8 mouse cellular contexts compared by ENCODE assay signal in genomic region chr5:136961983-136962461, GRCm38 (mm10). TPM values are rescaled to one million over a fixed set of nuclear protein-coding genes. Genes with fewer than 3 reads are reported as not detected.
DNase-seq lines count a peak whose midpoint lies in the region; ATAC-seq and TF ChIP-seq lines count a peak whose summit lies in the region.

No protein-coding gene starts in this region.

- peak overlapping the region; percentile 23 for H3ac ChIP-seq in myocyte (ENCODE audit: control insufficient read depth, insufficient read length)

- under 1% methylated on average over 20 of the region's 20 CpGs for WGBS in heart, embryonic 11.5 days (ENCODE audit: insufficient replicate concordance)
- WGBS in kidney, embryonic 16.5 days = 0% methylated on average over 20 of the region's 20 CpGs
- WGBS in liver, adult 2 months = under 1% methylated on average over 20 of the region's 20 CpGs

- H3K79me2 ChIP-seq in liver, adult 2 months (ENCODE audit: control insufficient read depth, insufficient read depth, low read length) = peaks cover 4% of the 10 kb centered on the region; the same call in 1 of the 2 replicates
- H3K79me2 ChIP-seq in myocyte (ENCODE audit: control insufficient read depth, insufficient read depth) = no peaks in the 10 kb centered on the region

- peaks cover 21% of the 10 kb centered on the region for H3K4me1 ChIP-seq in heart, embryonic 11.5 days (ENCODE audit: control insufficient read depth, insufficient read depth, low read length)
- peaks cover 39% of the 10 kb centered on the region for H3K4me1 ChIP-seq in kidney, embryonic 16.5 days (ENCODE audit: insufficient read depth, low read length)
- peaks cover 19% of the 10 kb centered on the region for H3K4me1 ChIP-seq in liver, adult 2 months (ENCODE audit: control insufficient read depth, insufficient read depth, low read length)

- peak; percentile 85 for ATAC-seq in erythroblast, adult 5-6 weeks (replicated peaks; ENCODE audit: low FRiP score, poor library complexity, severe bottlenecking)
- ATAC-seq in heart, embryonic 11.5 days (replicated peaks; ENCODE audit: insufficient number of reproducible peaks, low FRiP score, low TSS enrichment) = peak; percentile 87
- peak; percentile 80 for ATAC-seq in kidney, embryonic 16.5 days (ENCODE audit: low FRiP score, low TSS enrichment)

- H3K9ac ChIP-seq in heart, embryonic 11.5 days (ENCODE audit: low read depth, low read length) = peak overlapping the region; percentile 74
- H3K9ac ChIP-seq in kidney, embryonic 16.5 days (replicated peaks; ENCODE audit: low read length) = peak overlapping the region; percentile 93
- peak overlapping the region; percentile 76 for H3K9ac ChIP-seq in liver, adult 2 months (ENCODE audit: low read depth, low read length)

- peaks cover 11% of the 10 kb centered on the region for H3K36me3 ChIP-seq in heart, embryonic 11.5 days (ENCODE audit: control insufficient read depth, insufficient read depth, low read length)
- H3K36me3 ChIP-seq in kidney, embryonic 16.5 days (ENCODE audit: insufficient read depth, low read length) = peaks cover 19% of the 10 kb centered on the region
- peaks cover 2% of the 10 kb centered on the region; the same call in 1 of the 2 replicates for H3K36me3 ChIP-seq in liver, adult 2 months (ENCODE audit: control insufficient read depth, insufficient read depth, low read length)
- H3K36me3 ChIP-seq in myocyte (ENCODE audit: control insufficient read depth, insufficient read depth) = no peaks in the 10 kb centered on the region
- H3K36me3 ChIP-seq in splenic B cell, adult 2 months (ENCODE audit: control insufficient read depth, insufficient read depth, low read length, poor library complexity, severe bottlenecking) = peaks cover 19% of the 10 kb centered on the region

- no peaks in the 10 kb centered on the region for H3K27me3 ChIP-seq in heart, embryonic 11.5 days (ENCODE audit: control insufficient read depth, insufficient read depth, low read length)
- H3K27me3 ChIP-seq in kidney, embryonic 16.5 days (ENCODE audit: insufficient read depth, low read length) = no peaks in the 10 kb centered on the region
- no peaks in the 10 kb centered on the region for H3K27me3 ChIP-seq in liver, adult 2 months (ENCODE audit: control insufficient read depth, insufficient read depth, low read length)
- no peaks in the 10 kb centered on the region for H3K27me3 ChIP-seq in myocyte (ENCODE audit: control insufficient read depth, insufficient read depth, insufficient read length)
- H3K27me3 ChIP-seq in splenic B cell, adult 2 months (ENCODE audit: control insufficient read depth, insufficient read depth, low read length, poor library complexity, severe bottlenecking) = no peaks in the 10 kb centered on the region

- no peak; the same call in 1 of the 2 replicates for TF ChIP-seq CTCF in liver, adult 2 months (IDR thresholded peaks at IDR 0.05; ENCODE audit: low read depth, low read length)

- peak overlapping the region; percentile 71 for H3K4me3 ChIP-seq in heart, embryonic 11.5 days (ENCODE audit: low read depth, low read length)
- peak overlapping the region; percentile 83 for H3K4me3 ChIP-seq in kidney, embryonic 16.5 days (ENCODE audit: low read length)
- H3K4me3 ChIP-seq in liver, adult 2 months (ENCODE audit: insufficient read depth, low read depth, low read length) = peak overlapping the region; percentile 66
- H3K4me3 ChIP-seq in myocyte = peak overlapping the region; percentile 62

- no peaks in the 10 kb centered on the region for H3K9me3 ChIP-seq in heart, embryonic 11.5 days (replicated peaks; ENCODE audit: control insufficient read depth, low read length)
- no peaks in the 10 kb centered on the region for H3K9me3 ChIP-seq in kidney, embryonic 16.5 days (ENCODE audit: low read length)

- peak; percentile 72; the same call in 1 of the 2 replicates for TF ChIP-seq POLR2A in liver, adult 2 months (IDR thresholded peaks at IDR 0.05; ENCODE audit: extremely low read depth, insufficient read depth, low read length)
- peak; percentile 75 for TF ChIP-seq POLR2A in myocyte (IDR thresholded peaks at IDR 0.05; ENCODE audit: insufficient read length, low read depth)

- peak; percentile 90 to 93 for DNase-seq in B cell, adult 2 months
- DNase-seq in brain, adult 2 months (ENCODE audit: low read depth, low spot score) = peak; percentile 98
- DNase-seq in liver, adult 2 months (ENCODE audit: extremely low read depth, low read depth, low spot score) = peak; percentile 91
- peak; percentile 86 for DNase-seq in splenic B cell, adult 2 months (ENCODE audit: low read depth, low spot score)

- H3K27ac ChIP-seq in heart, embryonic 11.5 days (ENCODE audit: low read depth, low read length) = peak overlapping the region; percentile 78
- H3K27ac ChIP-seq in kidney, embryonic 16.5 days (ENCODE audit: low read length) = peak overlapping the region; percentile 94
- H3K27ac ChIP-seq in liver, adult 2 months (replicated peaks; ENCODE audit: insufficient read depth, low read depth, low read length) = peak overlapping the region; percentile 82

- peak overlapping the region; percentile 82 for H3K4me2 ChIP-seq in heart, embryonic 11.5 days
- peak overlapping the region; percentile 86 for H3K4me2 ChIP-seq in kidney, embryonic 16.5 days (replicated peaks; ENCODE audit: low read depth, low read length)
- peak overlapping the region; percentile 90 for H3K4me2 ChIP-seq in myocyte (ENCODE audit: low read depth)

TF ChIP-seq in myocyte, 11 proteins besides CTCF, POLR2A, EP300 and RAD21:
- TF ChIP-seq CEBPB (IDR thresholded peaks at IDR 0.05; ENCODE audit: insufficient read depth, poor library complexity, severe bottlenecking) (no peak), POLR2AphosphoS2 (IDR thresholded peaks at IDR 0.05; ENCODE audit: insufficient read length, low read depth) (peak; percentile 90)

RNA-seq across cellular contexts. Expression of gene Cldn15, which starts 4.4 kb away (rescaled TPM):
- total RNA-seq in erythroblast, adult 5-6 weeks (2015; ENCODE audit: low replicate concordance) = 5.8 and 14.0 TPM in 2 replicates
- 11.0 and 19.1 TPM in 2 replicates for total RNA-seq in erythroblast, adult 5-6 weeks (2017; ENCODE audit: low replicate concordance)
- 1.3 and 1.9 TPM in 2 replicates for polyA plus RNA-seq in heart, embryonic 11.5 days (2014; fragmentation: Nextera tagmentation; extraction: Ambion mirVana)
- 4.0 and 4.9 TPM in 2 replicates for polyA plus RNA-seq in kidney, embryonic 16.5 days (2015; fragmentation: Nextera tagmentation; extraction: Ambion mirVana)
- total RNA-seq in liver, adult 2 months (2014; rRNA removed) = 0.40 and 0.46 TPM in 2 replicates
- polyA plus RNA-seq in liver, adult 2 months (2012; rRNA removed) = 0.51 and 0.81 TPM in 2 replicates
- polyA plus RNA-seq in myocyte (2012; fragmentation: generic; extraction: Trizol) = 0.23 TPM

RNA-seq across cellular contexts. Expression of gene Fis1, which starts 8.9 kb away (rescaled TPM):
- 160 and 175 TPM in 2 replicates for total RNA-seq in erythroblast, adult 5-6 weeks (2015; ENCODE audit: low replicate concordance)
- 65.3 and 70.5 TPM in 2 replicates for total RNA-seq in erythroblast, adult 5-6 weeks (2017; ENCODE audit: low replicate concordance)
- 279 and 286 TPM in 2 replicates for polyA plus RNA-seq in heart, embryonic 11.5 days (2014; fragmentation: Nextera tagmentation; extraction: Ambion mirVana)
- polyA plus RNA-seq in kidney, embryonic 16.5 days (2015; fragmentation: Nextera tagmentation; extraction: Ambion mirVana) = 291 and 296 TPM in 2 replicates
- total RNA-seq in liver, adult 2 months (2014; rRNA removed) = 106 and 115 TPM in 2 replicates
- polyA plus RNA-seq in liver, adult 2 months (2012; rRNA removed) = 112 and 120 TPM in 2 replicates
- 283 TPM for polyA plus RNA-seq in myocyte (2012; fragmentation: generic; extraction: Trizol)

RNA-seq across cellular contexts. Expression of gene Plod3, which starts 24.8 kb away (rescaled TPM):
- total RNA-seq in erythroblast, adult 5-6 weeks (2015; ENCODE audit: low replicate concordance) = 19.2 and 23.0 TPM in 2 replicates
- 20.6 and 36.1 TPM in 2 replicates for total RNA-seq in erythroblast, adult 5-6 weeks (2017; ENCODE audit: low replicate concordance)
- 33.0 and 36.4 TPM in 2 replicates for polyA plus RNA-seq in heart, embryonic 11.5 days (2014; fragmentation: Nextera tagmentation; extraction: Ambion mirVana)
- 59.7 and 64.4 TPM in 2 replicates for polyA plus RNA-seq in kidney, embryonic 16.5 days (2015; fragmentation: Nextera tagmentation; extraction: Ambion mirVana)
- total RNA-seq in liver, adult 2 months (2014; rRNA removed) = 21.5 and 22.7 TPM in 2 replicates
- polyA plus RNA-seq in liver, adult 2 months (2012; rRNA removed) = 23.4 and 27.4 TPM in 2 replicates
- polyA plus RNA-seq in myocyte (2012; fragmentation: generic; extraction: Trizol) = 124 TPM

RNA-seq across cellular contexts. Expression of gene Znhit1, which starts 25.8 kb away (rescaled TPM):
- 24.4 and 32.2 TPM in 2 replicates for total RNA-seq in erythroblast, adult 5-6 weeks (2015; ENCODE audit: low replicate concordance)
- total RNA-seq in erythroblast, adult 5-6 weeks (2017; ENCODE audit: low replicate concordance) = 15.8 and 17.7 TPM in 2 replicates
- polyA plus RNA-seq in heart, embryonic 11.5 days (2014; fragmentation: Nextera tagmentation; extraction: Ambion mirVana) = 92.4 and 92.9 TPM in 2 replicates
- 90.5 and 97.7 TPM in 2 replicates for polyA plus RNA-seq in kidney, embryonic 16.5 days (2015; fragmentation: Nextera tagmentation; extraction: Ambion mirVana)
- 30.0 and 44.5 TPM in 2 replicates for total RNA-seq in liver, adult 2 months (2014; rRNA removed)
- 101 and 109 TPM in 2 replicates for polyA plus RNA-seq in liver, adult 2 months (2012; rRNA removed)
- polyA plus RNA-seq in myocyte (2012; fragmentation: generic; extraction: Trizol) = 97.7 TPM

RNA-seq across cellular contexts. Expression of gene Ift22, which starts 54.1 kb away (rescaled TPM):
- 1.7 and 4.8 TPM in 2 replicates for total RNA-seq in erythroblast, adult 5-6 weeks (2015; ENCODE audit: low replicate concordance)
- 0.28 and 1.3 TPM in 2 replicates for total RNA-seq in erythroblast, adult 5-6 weeks (2017; ENCODE audit: low replicate concordance)
- polyA plus RNA-seq in heart, embryonic 11.5 days (2014; fragmentation: Nextera tagmentation; extraction: Ambion mirVana) = 41.4 and 45.5 TPM in 2 replicates
- 87.8 and 88.1 TPM in 2 replicates for polyA plus RNA-seq in kidney, embryonic 16.5 days (2015; fragmentation: Nextera tagmentation; extraction: Ambion mirVana)
- total RNA-seq in liver, adult 2 months (2014; rRNA removed) = 2.4 and 3.2 TPM in 2 replicates
- polyA plus RNA-seq in liver, adult 2 months (2012; rRNA removed) = 3.4 and 3.8 TPM in 2 replicates
- polyA plus RNA-seq in myocyte (2012; fragmentation: generic; extraction: Trizol) = 19.6 TPM

Comparison
In these comparisons a context has a peak if more than half of its experiments do, and no peak if none do; other contexts are left out.
1. Peak in every context shown above with its lines: DNase-seq, ATAC-seq, H3K4me3 ChIP-seq and H3K27ac ChIP-seq.